In genomic region chr9:33903991-33904570, GRCm38 (mm10) we compare ENCODE assay signal across 13 mouse cellular contexts.
DNase-seq lines count a peak whose midpoint lies in the region; ATAC-seq lines count a peak whose summit lies in the region.
"Had no signal": no experiment of that assay in that cellular context is flagged by ENCODE, and none has a peak within 500 bp of the region (broad histone marks: within the 10 kb centered on the region; RNA-seq: fewer than 3 reads in every experiment).

No protein-coding gene starts in this region.

- no peaks in the 10 kb centered on the region for H3K9me3 ChIP-seq in forebrain, embryonic 15.5 days
- no peaks in the 10 kb centered on the region for H3K9me3 ChIP-seq in midbrain, embryonic 12.5 days

- H3K36me3 ChIP-seq in forebrain, embryonic 15.5 days = no peaks in the 10 kb centered on the region
- H3K36me3 ChIP-seq in midbrain, embryonic 12.5 days = no peaks in the 10 kb centered on the region

- peak overlapping the region; percentile 32; the same call in 1 of the 2 replicates for H3K27ac ChIP-seq in forebrain, embryonic 15.5 days (replicated peaks)
- H3K27ac ChIP-seq in midbrain, embryonic 12.5 days (replicated peaks) = no peak overlapping the region

- no peaks in the 10 kb centered on the region for H3K27me3 ChIP-seq in forebrain, embryonic 15.5 days
- peaks cover 19% of the 10 kb centered on the region for H3K27me3 ChIP-seq in midbrain, embryonic 12.5 days

- H3K4me3 ChIP-seq in forebrain, embryonic 15.5 days = no peak overlapping the region
- no peak overlapping the region for H3K4me3 ChIP-seq in midbrain, embryonic 12.5 days

- H3K4me2 ChIP-seq in forebrain, embryonic 15.5 days (replicated peaks) = no peak overlapping the region
- no peak overlapping the region for H3K4me2 ChIP-seq in midbrain, embryonic 12.5 days (replicated peaks)
- H3K4me2 ChIP-seq: heart, embryonic 11.5 days had no signal

- H3K4me1 ChIP-seq in forebrain, embryonic 15.5 days = peaks cover 20% of the 10 kb centered on the region
- H3K4me1 ChIP-seq in midbrain, embryonic 12.5 days = peaks cover 23% of the 10 kb centered on the region

- no peak overlapping the region for H3K9ac ChIP-seq in forebrain, embryonic 15.5 days (replicated peaks)
- no peak overlapping the region for H3K9ac ChIP-seq in midbrain, embryonic 12.5 days (replicated peaks)

- peak; percentile 84 for ATAC-seq in forebrain, embryonic 15.5 days (replicated peaks)
- peak; percentile 67 for ATAC-seq in midbrain, embryonic 12.5 days (ENCODE audit: low FRiP score, low read depth)

- DNase-seq in cerebellum, postnatal 10 days = peak; percentile 8 to 17
- no peak for DNase-seq in cerebellum, adult 9-10 months
- peak; percentile 28 for DNase-seq in left cerebral cortex, adult 11 months (ENCODE audit: low spot score)
- DNase-seq in left cerebral cortex, adult 18-20 months (ENCODE audit: low spot score in 2 of 2) = no peak
- no peak for DNase-seq in adrenal gland, adult 18-20 months (ENCODE audit: low spot score in 2 of 2)
- no peak for DNase-seq in spleen, postnatal 36 days (ENCODE audit: low spot score in 2 of 2)
- DNase-seq: adrenal gland, postnatal 25 days; cerebellum, postnatal 14 days; kidney, adult 11 months; kidney, postnatal 14 days had no signal

- WGBS in forebrain, embryonic 15.5 days = 11% methylated on average over 5 of the region's 5 CpGs
- 25% methylated on average over 5 of the region's 5 CpGs for WGBS in midbrain, embryonic 12.5 days

Comparison
In these comparisons a context has a peak if more than half of its experiments do, and no peak if none do; other contexts are left out.
1. DNase-seq: peak in cerebellum, postnatal 10 days (2 of 2) and left cerebral cortex, adult 11 months (single experiment); none in cerebellum, adult 9-10 months (single experiment), left cerebral cortex, adult 18-20 months (0 of 2), adrenal gland, adult 18-20 months (0 of 2) and spleen, postnatal 36 days (0 of 2).